Mouse (Mus musculus): ENCODE measurements around the gene Mroh2a. TPM values are rescaled to one million over a fixed set of nuclear protein-coding genes. Genes with fewer than 3 reads are reported as not detected.

Mroh2a gene
- total RNA-seq, 1 experiment = 0.76 TPM

DNA sequence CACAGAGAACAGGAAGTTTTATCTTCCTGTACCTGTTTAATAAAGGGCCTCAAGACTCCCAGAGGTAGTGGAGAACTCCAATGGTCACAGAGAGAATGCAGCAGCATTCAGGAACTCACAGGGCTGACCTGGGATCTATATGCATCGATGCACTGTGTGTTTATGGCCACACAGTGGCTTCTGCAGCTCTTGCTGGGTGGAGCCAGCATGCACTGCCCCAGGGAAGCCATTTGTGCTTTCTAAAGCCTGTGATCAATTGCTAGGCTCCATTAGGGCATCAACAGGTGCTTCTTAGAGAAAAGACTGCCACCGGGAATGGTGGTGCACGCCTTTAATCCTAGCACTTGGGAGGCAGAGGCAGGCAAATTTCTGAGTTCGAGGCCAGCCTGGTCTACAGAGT is 46.1 kb downstream of the Mroh2a start:
- DNase-seq (ENCODE audit: low read depth, low spot score) = no peak
- 0 out of 2 replicates have a peak, but pooled peaks cover 2% of the 10 kb centered on the region for H3K9me3 ChIP-seq (ENCODE audit: control insufficient read depth, insufficient read depth, low read depth, low read length)
- no peak overlapping the region for H3K4me3 ChIP-seq (ENCODE audit: insufficient read depth in 1 of 2, low read depth in 1 of 2, low read length in 2 of 2, poor library complexity in 1 of 2, severe bottlenecking in 1 of 2)

DNA sequence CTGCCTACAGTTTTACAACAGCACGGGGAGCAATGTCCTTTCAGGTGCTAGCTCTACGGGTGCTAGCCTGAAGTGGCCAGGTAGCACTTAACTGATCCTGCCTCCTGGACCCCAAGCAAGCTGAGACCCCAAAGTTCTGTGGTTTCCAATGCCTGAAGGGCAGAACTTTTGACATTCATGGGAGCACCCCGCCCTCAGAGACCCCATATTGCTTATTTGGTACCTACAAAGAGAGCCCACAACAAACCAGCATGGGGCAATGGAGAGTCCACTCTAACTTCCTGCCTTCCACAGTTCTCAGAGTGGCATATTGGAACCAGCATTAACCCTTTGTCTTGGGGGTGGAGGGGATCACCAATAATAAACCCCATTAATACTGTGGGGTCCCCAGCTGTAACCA is 46.5 kb downstream of the Mroh2a start:
- no peak for DNase-seq (ENCODE audit: low read depth, low spot score)
- no peak overlapping the region for H3K4me3 ChIP-seq (ENCODE audit: insufficient read depth in 1 of 2, low read depth in 1 of 2, low read length in 2 of 2, poor library complexity in 1 of 2, severe bottlenecking in 1 of 2)
- H3K9ac ChIP-seq (ENCODE audit: insufficient read depth, low read depth, low read length, poor library complexity, severe bottlenecking) = no peak overlapping the region
- H3K4me1 ChIP-seq (ENCODE audit: control insufficient read depth in 2 of 2, insufficient read depth in 2 of 2, low read length in 2 of 2, poor library complexity in 1 of 2) = peaks cover 2 to 5% of the 10 kb centered on the region in 2 experiments; a peak in 1 of 4 replicates
- in situ Hi-C loops (cut with MboI; ENCODE audit: low sequenced_read_pairs in 2 of 2, unreplicated experiment in 2 of 2) = no loop called here
- H3K27ac ChIP-seq (ENCODE audit: insufficient read depth, low read depth, low read length, poor library complexity, severe bottlenecking) = no peak overlapping the region
- peaks cover 67% of the 10 kb centered on the region for H3K36me3 ChIP-seq (ENCODE audit: control insufficient read depth, insufficient read depth, low read length, poor library complexity, severe bottlenecking)
- no peak for TF ChIP-seq ZNF384 (IDR thresholded peaks at IDR 0.05; ENCODE audit: low read depth, low read length)
- no peak for TF ChIP-seq ZC3H11A (IDR thresholded peaks at IDR 0.05; ENCODE audit: borderline replicate concordance, low read depth, low read length)
- TF ChIP-seq MAFK (IDR thresholded peaks at IDR 0.05; ENCODE audit: insufficient read depth, low read depth, low read length) = no peak
- TF ChIP-seq HCFC1 (IDR thresholded peaks at IDR 0.05; ENCODE audit: borderline replicate concordance, insufficient read depth, low read length) = no peak
- no peak for TF ChIP-seq CHD2 (IDR thresholded peaks at IDR 0.05; ENCODE audit: low read depth, low read length)
- 0 out of 2 replicates have a peak, but pooled peaks cover 2% of the 10 kb centered on the region for H3K9me3 ChIP-seq (ENCODE audit: control insufficient read depth, insufficient read depth, low read depth, low read length)

More for the DNA sequence above, 46.1 kb downstream of the Mroh2a start:
- Histone ChIP-seq H3K36me3 (ENCODE audit: control insufficient read depth, insufficient read depth, low read length, poor library complexity, severe bottlenecking) (peaks cover 71% of the 10 kb centered on the region), H3K27ac (ENCODE audit: insufficient read depth, low read depth, low read length, poor library complexity, severe bottlenecking) (no peak overlapping the region), H3K9ac (ENCODE audit: insufficient read depth, low read depth, low read length, poor library complexity, severe bottlenecking) (no peak overlapping the region), H3K4me1 (ENCODE audit: control insufficient read depth in 2 of 2, insufficient read depth in 2 of 2, low read length in 2 of 2, poor library complexity in 1 of 2) (peaks cover 2 to 4% of the 10 kb centered on the region in 2 experiments; a peak in 1 of 4 replicates)
- in situ Hi-C loops (cut with MboI; ENCODE audit: low sequenced_read_pairs in 2 of 2, unreplicated experiment in 2 of 2) = no loop called here
- TF ChIP-seq CHD2 (IDR thresholded peaks at IDR 0.05; ENCODE audit: low read depth, low read length) (no peak), ZNF384 (IDR thresholded peaks at IDR 0.05; ENCODE audit: low read depth, low read length) (no peak), HCFC1 (IDR thresholded peaks at IDR 0.05; ENCODE audit: borderline replicate concordance, insufficient read depth, low read length) (no peak), ZC3H11A (IDR thresholded peaks at IDR 0.05; ENCODE audit: borderline replicate concordance, low read depth, low read length) (no peak), MAFK (IDR thresholded peaks at IDR 0.05; ENCODE audit: insufficient read depth, low read depth, low read length) (no peak)

DNA sequence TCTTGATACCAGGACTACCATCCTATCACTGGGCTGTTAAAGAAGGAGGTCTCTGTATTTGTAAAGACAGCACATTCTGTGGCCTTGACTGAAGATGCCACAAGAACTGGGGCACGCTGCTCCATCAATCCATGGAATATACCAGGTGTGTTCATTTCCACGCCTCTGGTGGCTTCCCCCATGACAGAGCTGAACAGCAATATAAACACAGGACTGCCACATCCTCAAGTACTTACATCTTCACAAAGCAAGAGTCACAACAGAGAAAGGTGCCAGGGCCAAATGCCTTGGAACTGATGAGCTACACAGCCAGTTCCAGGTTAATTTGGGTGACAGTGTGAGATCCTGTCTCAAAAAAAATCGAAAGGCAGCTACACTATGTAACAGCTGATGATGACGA is 47.0 kb downstream of the Mroh2a start:
- Histone ChIP-seq H3K27ac (ENCODE audit: insufficient read depth, low read depth, low read length, poor library complexity, severe bottlenecking) (no peak overlapping the region), H3K4me3 (ENCODE audit: insufficient read depth in 1 of 2, low read depth in 1 of 2, low read length in 2 of 2, poor library complexity in 1 of 2, severe bottlenecking in 1 of 2) (no peak overlapping the region), H3K9me3 (ENCODE audit: control insufficient read depth, insufficient read depth, low read depth, low read length) (0 out of 2 replicates have a peak, but pooled peaks cover 2% of the 10 kb centered on the region), H3K4me1 (ENCODE audit: control insufficient read depth in 2 of 2, insufficient read depth in 2 of 2, low read length in 2 of 2, poor library complexity in 1 of 2) (peaks cover 4 to 6% of the 10 kb centered on the region in 2 experiments; a peak in 2 of 4 replicates), H3K36me3 (ENCODE audit: control insufficient read depth, insufficient read depth, low read length, poor library complexity, severe bottlenecking) (peaks cover 62% of the 10 kb centered on the region), H3K9ac (ENCODE audit: insufficient read depth, low read depth, low read length, poor library complexity, severe bottlenecking) (no peak overlapping the region)
- in situ Hi-C loops (cut with MboI; ENCODE audit: low sequenced_read_pairs in 2 of 2, unreplicated experiment in 2 of 2) = no loop called here
- TF ChIP-seq ZC3H11A (IDR thresholded peaks at IDR 0.05; ENCODE audit: borderline replicate concordance, low read depth, low read length) (no peak), MAFK (IDR thresholded peaks at IDR 0.05; ENCODE audit: insufficient read depth, low read depth, low read length) (no peak), CHD2 (IDR thresholded peaks at IDR 0.05; ENCODE audit: low read depth, low read length) (no peak), ZNF384 (IDR thresholded peaks at IDR 0.05; ENCODE audit: low read depth, low read length) (no peak), HCFC1 (IDR thresholded peaks at IDR 0.05; ENCODE audit: borderline replicate concordance, insufficient read depth, low read length) (no peak)
- no peak for DNase-seq (ENCODE audit: low read depth, low spot score)

DNA sequence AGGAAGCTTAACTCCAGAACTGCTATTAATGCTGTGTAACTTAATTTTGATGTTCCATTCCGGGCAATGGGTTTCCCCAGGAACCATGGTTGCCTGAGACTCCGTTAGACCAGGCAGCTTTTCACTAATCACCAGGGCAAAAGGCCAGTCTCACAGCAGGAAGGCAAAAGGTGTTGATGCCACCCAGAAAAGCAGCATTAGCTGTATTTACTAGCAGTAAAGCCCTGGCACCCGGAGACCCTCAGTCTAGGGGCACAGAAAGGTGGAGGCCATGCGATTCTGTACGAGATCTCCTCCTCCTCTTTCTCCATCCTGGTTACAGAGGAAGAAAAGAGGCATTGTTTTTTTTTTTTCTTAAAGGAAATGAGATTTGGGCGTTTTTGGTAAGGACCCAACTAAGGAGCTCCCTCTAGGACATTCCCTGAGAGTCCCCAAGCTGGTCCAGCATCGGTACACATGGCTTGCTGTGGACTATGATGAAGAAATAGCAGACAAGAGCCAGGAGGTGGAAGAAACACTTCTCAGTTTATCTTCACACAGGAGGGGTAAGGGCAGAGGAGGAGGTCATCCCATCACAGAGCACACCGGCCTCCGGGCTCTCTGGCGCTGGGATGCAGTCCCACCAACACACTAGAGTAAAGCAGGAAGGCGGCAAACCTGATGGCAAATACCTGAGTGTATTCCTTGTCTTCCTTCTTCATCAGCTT is 47.7 kb downstream of the Mroh2a start:
- H3K4me1 ChIP-seq (ENCODE audit: control insufficient read depth in 2 of 2, insufficient read depth in 2 of 2, low read length in 2 of 2, poor library complexity in 1 of 2) = peaks cover 4 to 6% of the 10 kb centered on the region in 2 experiments; a peak in 2 of 4 replicates
- H3K27ac ChIP-seq (ENCODE audit: insufficient read depth, low read depth, low read length, poor library complexity, severe bottlenecking) = no peak overlapping the region
- in situ Hi-C loops (cut with MboI; ENCODE audit: low sequenced_read_pairs in 2 of 2, unreplicated experiment in 2 of 2) = no loop called here
- DNase-seq (ENCODE audit: low read depth, low spot score) = no peak
- 0 out of 2 replicates have a peak, but pooled peaks cover 2% of the 10 kb centered on the region for H3K9me3 ChIP-seq (ENCODE audit: control insufficient read depth, insufficient read depth, low read depth, low read length)
- H3K4me3 ChIP-seq (ENCODE audit: insufficient read depth in 1 of 2, low read depth in 1 of 2, low read length in 2 of 2, poor library complexity in 1 of 2, severe bottlenecking in 1 of 2) = no peak overlapping the region
- H3K9ac ChIP-seq (ENCODE audit: insufficient read depth, low read depth, low read length, poor library complexity, severe bottlenecking) = no peak overlapping the region
- peaks cover 55% of the 10 kb centered on the region for H3K36me3 ChIP-seq (ENCODE audit: control insufficient read depth, insufficient read depth, low read length, poor library complexity, severe bottlenecking)
- TF ChIP-seq CHD2 (IDR thresholded peaks at IDR 0.05; ENCODE audit: low read depth, low read length) (no peak), MAFK (IDR thresholded peaks at IDR 0.05; ENCODE audit: insufficient read depth, low read depth, low read length) (no peak), ZNF384 (IDR thresholded peaks at IDR 0.05; ENCODE audit: low read depth, low read length) (no peak), ZC3H11A (IDR thresholded peaks at IDR 0.05; ENCODE audit: borderline replicate concordance, low read depth, low read length) (no peak), HCFC1 (IDR thresholded peaks at IDR 0.05; ENCODE audit: borderline replicate concordance, insufficient read depth, low read length) (no peak)

All from ES-E14 (cell line).